Mouse (Mus musculus) intestine, postnatal 0 days (tissue): Measurements from ENCODE around the gene Fgfr2. TPM values are rescaled to one million over a fixed set of nuclear protein-coding genes. Genes with fewer than 3 reads are reported as not detected.
"Not testable (repeated sequence)": the region's sequence is repeated elsewhere in the genome, so short reads cannot be mapped to it uniquely, and the experiment has no call there.

Experiments used
- ATAC-seq: fragments of 200-750 bp; cut with Nextera tagmentation; 2 replicates; pipeline ENCODE4 v1.8.0; 2017; ENCODE audit warnings: mild to moderate bottlenecking, moderate TSS enrichment, moderate library complexity
- H3K27ac ChIP-seq: fragments of 300-500 bp; sonication (generic); 2 replicates; pipeline ENCODE4 v1.5.1; 2014; ENCODE audit warnings: mild to moderate bottlenecking, low read depth, low read length, moderate library complexity
- H3K27me3 ChIP-seq: fragments of 300-500 bp; sonication (generic); replicated peaks from 2 replicates; pipeline ENCODE4 v1.6.1; 2014; ENCODE audit warnings: low read length, mixed read lengths; ENCODE audit not compliant: control insufficient read depth, insufficient read depth
- H3K36me3 ChIP-seq: fragments of 300-500 bp; sonication (generic); 2 replicates; pipeline ENCODE4 v1.6.1; 2014; ENCODE audit warnings: mild to moderate bottlenecking, moderate library complexity; ENCODE audit not compliant: control insufficient read depth, insufficient read depth
- H3K4me1 ChIP-seq: fragments of 300-500 bp; sonication (generic); replicated peaks from 2 replicates; pipeline ENCODE4 v1.6.1; 2014; ENCODE audit warnings: antibody characterized with exemption, low read length, mixed read lengths; ENCODE audit not compliant: control insufficient read depth, insufficient read depth
- H3K4me2 ChIP-seq: fragments of 300-500 bp; sonication (generic); replicated peaks from 2 replicates; pipeline ENCODE4 v1.6.1; 2014; ENCODE audit warnings: low read depth, mild to moderate bottlenecking, moderate library complexity
- H3K4me3 ChIP-seq: fragments of 300-500 bp; sonication (generic); 2 replicates; pipeline ENCODE4 v1.5.1; 2014; ENCODE audit warnings: low read depth, low read length
- H3K9ac ChIP-seq: fragments of 300-500 bp; sonication (generic); 2 replicates; pipeline ENCODE4 v1.6.1; 2014; ENCODE audit warnings: mild to moderate bottlenecking, low read depth, low read length
- H3K9me3 ChIP-seq: fragments of 300-500 bp; sonication (generic); 2 replicates; pipeline ENCODE4 v1.6.1; 2016; ENCODE audit warnings: mixed run types; ENCODE audit not compliant: control insufficient read depth
- CTCF ChIP-seq: sonication (generic); IDR thresholded peaks from 2 replicates; pipeline ENCODE4 v1.5.1; 2016; ENCODE audit warnings: low read depth, mild to moderate bottlenecking, control low read depth, antibody characterized with exemption, moderate library complexity
- whole genome bisulfite sequencing: fragments of 180-500 bp; shearing (Covaris S2); extraction: QIAGEN DNeasy Blood & Tissue Kit; methylation state at CpG from one replicate; pipeline ENCODE4 v1.1.7; 2014; 5-methylcytosine and 5-hydroxymethylcytosine counted together
- polyA plus RNA-seq: library from polyadenylated mRNA; unstranded; fragments of >200 nt; fragmentation: Nextera tagmentation; extraction: Ambion mirVana; gene quantifications from 2 replicates; pipeline ENCODE4 v1.2.1, GENCODE M21; 2015

Gene Fgfr2
- polyA plus RNA-seq, 1 experiment from 2014 or later: 29.5 TPM

GRCm38 (mm10) chr7:130394697-130395096 lies 2728.5 kb downstream of the Fgfr2 start:
- no peaks in the 10 kb centered on the region for H3K27me3 ChIP-seq
- no peaks in the 10 kb centered on the region for H3K4me1 ChIP-seq
- H3K36me3 ChIP-seq: peaks cover 22% of the 10 kb centered on the region; the same call in 1 of the 2 replicates
- H3K27ac ChIP-seq: no peak overlapping the region
- H3K9ac ChIP-seq: no peak overlapping the region
- no peak overlapping the region for H3K4me2 ChIP-seq
- ATAC-seq: no peak
- WGBS: 88% methylated on average over 2 of the region's 2 CpGs
- no peaks in the 10 kb centered on the region for H3K9me3 ChIP-seq
- H3K4me3 ChIP-seq: no peak overlapping the region
- TF ChIP-seq CTCF: no peak

- H3K27me3 ChIP-seq: not testable (repeated sequence)
Observed at GRCm38 (mm10) chr7:130390060-130390459, 2733.1 kb downstream of the Fgfr2 start.

GRCm38 (mm10) chr7:130386308-130386707 lies 2736.8 kb downstream of the Fgfr2 start:
- TF ChIP-seq CTCF: no peak
- ATAC-seq: no peak
- H3K9ac ChIP-seq: no peak overlapping the region
- no peaks in the 10 kb centered on the region for H3K4me1 ChIP-seq
- H3K9me3 ChIP-seq: no peaks in the 10 kb centered on the region
- no peak overlapping the region for H3K27ac ChIP-seq
- no peak overlapping the region for H3K4me3 ChIP-seq
- 84% methylated on average over 3 of the region's 3 CpGs for WGBS
- peaks cover 10% of the 10 kb centered on the region; the same call in 1 of the 2 replicates for H3K36me3 ChIP-seq
- H3K27me3 ChIP-seq: no peaks in the 10 kb centered on the region
- no peak overlapping the region for H3K4me2 ChIP-seq

More at GRCm38 (mm10) chr7:130390060-130390459, 2733.1 kb downstream of the Fgfr2 start:
- not testable (repeated sequence) for H3K4me2 ChIP-seq, H3K4me3 ChIP-seq, H3K27ac ChIP-seq, H3K9me3 ChIP-seq, H3K4me1 ChIP-seq, ATAC-seq, H3K9ac ChIP-seq
- 100% methylated on average over 1 of the region's 1 CpGs for WGBS
- peaks cover 32% of the 10 kb centered on the region; the same call in 1 of the 2 replicates for H3K36me3 ChIP-seq

- Histone ChIP-seq H3K27me3 (no peaks in the 10 kb centered on the region), H3K4me1 (no peaks in the 10 kb centered on the region), H3K27ac (no peak overlapping the region), H3K36me3 (peaks cover 10% of the 10 kb centered on the region; the same call in 1 of the 2 replicates), H3K4me2 (no peak overlapping the region), H3K4me3 (no peak overlapping the region), H3K9me3 (no peaks in the 10 kb centered on the region), H3K9ac (no peak overlapping the region)
- ATAC-seq: no peak
- TF ChIP-seq CTCF: no peak
- 95% methylated on average over 8 of the region's 8 CpGs for WGBS
Observed at GRCm38 (mm10) chr7:130385732-130386294, 2737.3 kb downstream of the Fgfr2 start.

GRCm38 (mm10) chr7:130382126-130382525 lies 2741.0 kb downstream of the Fgfr2 start:
- no peak overlapping the region for H3K4me3 ChIP-seq
- no peak overlapping the region for H3K27ac ChIP-seq
- H3K9ac ChIP-seq: no peak overlapping the region
- H3K4me1 ChIP-seq: no peaks in the 10 kb centered on the region
- TF ChIP-seq CTCF: no peak
- H3K27me3 ChIP-seq: no peaks in the 10 kb centered on the region
- H3K9me3 ChIP-seq: no peaks in the 10 kb centered on the region
- WGBS: 96% methylated on average over 13 of the region's 13 CpGs
- peaks cover 6% of the 10 kb centered on the region; the same call in 1 of the 2 replicates for H3K36me3 ChIP-seq
- no peak for ATAC-seq
- H3K4me2 ChIP-seq: no peak overlapping the region

- Histone ChIP-seq H3K4me2 (no peak overlapping the region), H3K4me3 (no peak overlapping the region), H3K9ac (no peak overlapping the region), H3K27ac (no peak overlapping the region), H3K36me3 (0 out of 2 replicates have a peak, but pooled peaks cover 4% of the 10 kb centered on the region), H3K27me3 (no peaks in the 10 kb centered on the region), H3K9me3 (no peaks in the 10 kb centered on the region), H3K4me1 (no peaks in the 10 kb centered on the region)
- no peak for ATAC-seq
- TF ChIP-seq CTCF: no peak
- 90% methylated on average over 8 of the region's 8 CpGs for WGBS
Observed at GRCm38 (mm10) chr7:130381387-130381951, 2741.7 kb downstream of the Fgfr2 start.
